Mouse (Mus musculus) small intestine, adult 2 months (tissue): Measurements from ENCODE around the gene Crip2. TPM values are rescaled to one million over a fixed set of nuclear protein-coding genes. Genes with fewer than 3 reads are reported as not detected.
A peak's percentile ranks its signal among the peaks of the same experiment; 100 is the strongest.

Experiments used
- H3K27ac ChIP-seq: fragments of 200-500 bp; 2 replicates; pipeline ENCODE4 v1.5.1; 2012; ENCODE audit warnings: low read depth, low read length, control low read depth, inconsistent platforms; ENCODE audit not compliant: insufficient read depth
- H3K27me3 ChIP-seq: fragments of 200-500 bp; 2 replicates; pipeline ENCODE4 v1.6.1; 2012; ENCODE audit warnings: mild to moderate bottlenecking, moderate library complexity, low read length, inconsistent platforms; ENCODE audit not compliant: control insufficient read depth, insufficient read depth
- H3K36me3 ChIP-seq: fragments of 200-500 bp; 2 replicates; pipeline ENCODE4 v1.6.1; 2012; ENCODE audit warnings: mild to moderate bottlenecking, low read length, control low read depth, inconsistent platforms; ENCODE audit not compliant: control insufficient read depth, insufficient read depth
- H3K4me1 ChIP-seq: fragments of 200-500 bp; 2 replicates; pipeline ENCODE4 v1.6.1; 2012; ENCODE audit warnings: low read length, inconsistent platforms, mixed read lengths; ENCODE audit not compliant: control insufficient read depth, insufficient read depth, insufficient read length
- H3K4me3 ChIP-seq: fragments of 200-500 bp; 2 replicates; pipeline ENCODE4 v1.5.1; 2012; ENCODE audit warnings: low read depth, mild to moderate bottlenecking, control low read depth, inconsistent platforms, low read length, moderate library complexity
- CTCF ChIP-seq: fragments of 200-500 bp; IDR thresholded peaks from 2 replicates; pipeline ENCODE4 v1.5.1; 2012; ENCODE audit warnings: low read depth, mild to moderate bottlenecking, control low read depth, inconsistent platforms, low read length, moderate library complexity, mixed read lengths; ENCODE audit not compliant: insufficient replicate concordance, insufficient read length; ENCODE audit errors: extremely low read depth
- POLR2A ChIP-seq: fragments of 200-500 bp; IDR thresholded peaks from 2 replicates; pipeline ENCODE4 v1.6.1; 2012; ENCODE audit warnings: low read depth, mild to moderate bottlenecking, control low read depth, inconsistent platforms, low read length, moderate library complexity
- WGBS: fragments of 180-500 bp; shearing (Covaris S2); methylation state at CpG from one replicate; pipeline ENCODE4 v1.1.7; 2018; 5-methylcytosine and 5-hydroxymethylcytosine counted together
- polyA plus RNA-seq: library from polyadenylated mRNA; depleted of rRNA; stranded (reverse); fragments of >200 nt; gene quantifications from 2 replicates; pipeline ENCODE4 v1.2.3, GENCODE M21; 2012

Crip2 gene
- polyA plus RNA-seq, 1 experiment: 86.3 TPM

DNA sequence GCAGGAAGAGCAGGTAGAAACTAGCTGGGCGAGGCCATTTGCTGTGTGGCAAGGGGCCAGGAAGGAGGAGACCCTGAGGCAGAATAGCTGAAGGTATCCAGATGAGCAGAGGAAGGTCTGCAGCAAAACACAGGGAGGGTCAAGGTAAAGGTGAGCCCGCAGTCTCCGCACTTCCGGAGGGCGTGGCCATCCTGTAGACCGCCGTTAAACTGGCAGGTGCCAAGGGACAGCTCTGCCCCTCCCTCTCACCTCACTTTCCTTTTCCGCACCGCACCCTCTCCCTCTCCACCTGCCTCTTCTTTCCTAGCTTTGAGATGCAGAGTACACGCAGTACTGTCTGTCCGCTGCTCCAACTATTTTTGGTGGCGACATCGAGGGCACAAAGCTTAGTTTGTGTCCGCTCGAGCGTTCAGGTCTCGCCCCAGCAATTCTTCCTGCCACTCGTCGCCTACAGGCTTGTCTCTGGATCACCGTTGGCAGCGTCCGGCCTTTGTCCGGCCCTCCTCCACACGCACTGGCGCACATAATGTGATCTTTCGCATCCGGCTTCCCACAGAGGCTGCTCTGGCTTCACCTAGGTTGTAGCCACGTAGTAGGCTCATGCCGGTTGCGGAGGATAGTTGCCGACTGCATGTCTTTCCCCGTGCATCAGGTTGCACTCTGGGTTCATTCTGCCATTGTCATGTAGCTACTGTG, 15.2 kb downstream of the Crip2 start:
- Histone ChIP-seq H3K4me3 (peak overlapping the region; percentile 61), H3K27me3 (no peaks in the 10 kb centered on the region), H3K4me1 (peaks cover 20% of the 10 kb centered on the region; the same call in 1 of the 2 replicates), H3K27ac (peak overlapping the region; percentile 96), H3K36me3 (peaks cover 13% of the 10 kb centered on the region)
- TF ChIP-seq POLR2A (peak; percentile 48; the same call in 1 of the 2 replicates), CTCF (no peak)
- WGBS: under 1% methylated on average over 32 of the region's 32 CpGs

DNA sequence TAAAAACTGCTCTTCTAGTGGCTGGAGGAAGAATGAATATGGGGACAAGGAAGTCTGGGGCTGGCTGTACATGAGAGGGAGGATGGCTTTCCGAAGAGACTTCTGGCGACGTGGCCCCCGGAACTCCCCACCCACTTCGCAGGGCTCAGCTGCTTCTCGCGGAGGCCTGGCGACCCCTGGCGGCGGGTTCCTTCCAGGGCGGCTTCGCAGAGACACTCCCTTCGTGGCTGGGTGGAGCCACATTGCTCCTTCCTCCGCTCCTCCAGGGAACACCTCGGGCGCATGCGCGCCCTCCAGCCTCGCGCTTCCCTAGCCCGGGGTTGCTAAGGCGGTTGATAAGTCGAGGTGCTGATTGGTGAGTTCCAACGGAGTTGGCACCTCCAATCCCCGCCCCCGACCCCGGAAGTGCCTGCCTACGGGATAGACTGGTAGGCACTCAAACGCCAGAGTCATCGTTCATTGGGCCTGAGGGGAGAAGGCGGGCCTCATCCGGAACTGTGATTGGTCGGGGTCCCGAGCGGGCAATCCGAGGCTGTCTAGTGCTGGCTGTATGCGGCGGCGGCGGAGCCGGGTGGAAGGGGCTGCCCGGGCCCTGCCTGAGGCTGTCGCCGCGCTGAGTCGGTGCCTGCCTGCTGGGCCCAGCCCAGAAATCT, 16.0 kb downstream of the Crip2 start, which contains the start of gene Tedc1:
Tedc1 (plus strand) TSS at position 535 of the 653 bp plus-strand sequence.
- H3K27ac ChIP-seq: peak within 1 kb of the TSS; percentile 96
- TF ChIP-seq CTCF (peak; percentile 96), POLR2A (no peak; the same call in 1 of the 2 replicates)
- H3K36me3 ChIP-seq: peaks cover 13% of the 10 kb centered on the region
- peak within 1 kb of the TSS; percentile 75 for H3K4me3 ChIP-seq
- H3K27me3 ChIP-seq: no peaks in the 10 kb centered on the region
- WGBS: under 1% methylated on average over 46 of the region's 46 CpGs
- peaks cover 15% of the 10 kb centered on the region; the same call in 1 of the 2 replicates for H3K4me1 ChIP-seq

GRCm38 (mm10) chr12:113156540-113156929, 16.5 kb downstream of the Crip2 start:
- peak overlapping the region; percentile 69 for H3K27ac ChIP-seq
- H3K36me3 ChIP-seq: peaks cover 16% of the 10 kb centered on the region
- H3K4me1 ChIP-seq: peaks cover 12% of the 10 kb centered on the region; the same call in 1 of the 2 replicates
- TF ChIP-seq CTCF (no peak), POLR2A (no peak)
- peak overlapping the region; percentile 75 for H3K4me3 ChIP-seq
- no peaks in the 10 kb centered on the region for H3K27me3 ChIP-seq
- WGBS: 1% methylated on average over 23 of the region's 23 CpGs

DNA sequence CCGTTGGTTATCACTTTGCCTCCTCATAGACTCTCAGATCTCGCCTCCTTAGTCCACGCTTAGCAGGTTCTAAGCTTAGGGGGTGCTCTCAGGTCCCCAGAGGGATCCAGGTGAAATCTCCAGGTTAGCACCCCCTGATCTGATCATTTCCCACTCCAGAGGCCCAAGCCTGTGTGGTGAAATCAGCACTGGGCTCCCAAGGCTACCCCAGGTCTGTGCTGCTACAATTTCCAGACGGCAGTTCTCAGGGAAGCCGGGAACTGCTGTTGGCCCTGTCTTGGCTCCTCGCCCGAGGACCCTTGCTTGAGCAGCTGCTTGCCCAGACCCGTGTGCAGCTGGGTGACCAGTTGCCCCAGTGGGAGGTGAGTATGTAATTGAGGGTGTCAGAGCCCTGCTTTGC, 17.0 kb downstream of the Crip2 start:
- H3K4me3 ChIP-seq: peak overlapping the region; percentile 75
- H3K36me3 ChIP-seq: peaks cover 19% of the 10 kb centered on the region
- TF ChIP-seq POLR2A (no peak), CTCF (no peak)
- no peak overlapping the region for H3K27ac ChIP-seq
- H3K4me1 ChIP-seq: peaks cover 12% of the 10 kb centered on the region; the same call in 1 of the 2 replicates
- H3K27me3 ChIP-seq: no peaks in the 10 kb centered on the region
- WGBS: 20% methylated on average over 8 of the region's 8 CpGs

- TF ChIP-seq CTCF: no peak
- TF ChIP-seq POLR2A: no peak
- Histone ChIP-seq H3K36me3 (peaks cover 21% of the 10 kb centered on the region), H3K4me1 (peaks cover 12% of the 10 kb centered on the region; the same call in 1 of the 2 replicates), H3K27me3 (no peaks in the 10 kb centered on the region), H3K27ac (no peak overlapping the region), H3K4me3 (no peak overlapping the region)
- WGBS: 78% methylated on average over 8 of the region's 8 CpGs
Observed at GRCm38 (mm10) chr12:113157521-113157920, 17.5 kb downstream of the Crip2 start.

DNA sequence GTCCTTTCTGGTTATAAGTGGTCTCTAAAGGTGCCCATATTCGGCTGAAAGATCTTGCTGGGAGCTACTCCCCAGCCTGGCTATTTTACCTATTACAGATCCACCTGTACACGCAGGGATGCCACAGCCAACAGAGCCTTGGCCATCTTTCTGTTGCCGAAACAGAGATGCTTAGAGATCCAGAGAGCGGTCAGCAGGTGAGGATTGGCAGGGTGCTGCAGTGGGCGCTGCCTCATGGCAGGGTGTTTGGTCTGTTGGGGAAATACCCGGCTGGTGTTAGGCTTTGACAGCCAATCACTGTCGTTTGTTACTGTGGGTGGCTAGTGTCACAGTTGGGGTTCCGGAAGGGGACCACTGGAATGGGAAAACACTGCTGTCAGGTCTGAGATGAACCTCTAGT, 17.9 kb downstream of the Crip2 start:
- no peak overlapping the region for H3K27ac ChIP-seq
- 92% methylated on average over 8 of the region's 8 CpGs for WGBS
- H3K4me3 ChIP-seq: no peak overlapping the region
- peaks cover 22% of the 10 kb centered on the region for H3K36me3 ChIP-seq
- peaks cover 12% of the 10 kb centered on the region; the same call in 1 of the 2 replicates for H3K4me1 ChIP-seq
- H3K27me3 ChIP-seq: no peaks in the 10 kb centered on the region
- TF ChIP-seq POLR2A (no peak), CTCF (no peak)

GRCm38 (mm10) chr12:113163561-113164006, 23.5 kb downstream of the Crip2 start:
- no peak overlapping the region for H3K27ac ChIP-seq
- peaks cover 16% of the 10 kb centered on the region for H3K36me3 ChIP-seq
- WGBS: 89% methylated on average over 11 of the region's 11 CpGs
- peaks cover 4% of the 10 kb centered on the region; the same call in 1 of the 2 replicates for H3K4me1 ChIP-seq
- no peak for TF ChIP-seq CTCF
- no peak for TF ChIP-seq POLR2A
- H3K27me3 ChIP-seq: no peaks in the 10 kb centered on the region
- H3K4me3 ChIP-seq: no peak overlapping the region
